Mouse (Mus musculus) layer of hippocampus, adult 18-20 months (tissue): ENCODE data around the gene Syncrip. TPM values are rescaled to one million over a fixed set of nuclear protein-coding genes. Genes with fewer than 3 reads are reported as not detected.

Source experiments
- DNase-seq, 2 experiments: peaks; one replicate each; pipeline ENCODE4 v3.0.0; 2022; ENCODE audit warnings: low spot score in 2 of 2
- long read RNA-seq: library from polyadenylated mRNA; stranded (forward); transcript quantifications from one replicate; pipeline ENCODE4 v2.0.0, GENCODE M21; 2021
- total RNA-seq, 2 experiments: library from RNA; stranded (reverse); gene quantifications; 2 replicates each; pipeline ENCODE4 v1.2.3; 2021

Gene Syncrip
- 10 to 100 TPM; 58.9 to 60.3 TPM for total RNA-seq
- long read RNA-seq, full-length matches to known transcripts = 42 of 52 reads
- long read RNA-seq, partial matches to known transcripts = 6 of 52 reads
- long read RNA-seq, other reads (novel, unspliced or antisense) = 4 of 52 reads

DNA sequence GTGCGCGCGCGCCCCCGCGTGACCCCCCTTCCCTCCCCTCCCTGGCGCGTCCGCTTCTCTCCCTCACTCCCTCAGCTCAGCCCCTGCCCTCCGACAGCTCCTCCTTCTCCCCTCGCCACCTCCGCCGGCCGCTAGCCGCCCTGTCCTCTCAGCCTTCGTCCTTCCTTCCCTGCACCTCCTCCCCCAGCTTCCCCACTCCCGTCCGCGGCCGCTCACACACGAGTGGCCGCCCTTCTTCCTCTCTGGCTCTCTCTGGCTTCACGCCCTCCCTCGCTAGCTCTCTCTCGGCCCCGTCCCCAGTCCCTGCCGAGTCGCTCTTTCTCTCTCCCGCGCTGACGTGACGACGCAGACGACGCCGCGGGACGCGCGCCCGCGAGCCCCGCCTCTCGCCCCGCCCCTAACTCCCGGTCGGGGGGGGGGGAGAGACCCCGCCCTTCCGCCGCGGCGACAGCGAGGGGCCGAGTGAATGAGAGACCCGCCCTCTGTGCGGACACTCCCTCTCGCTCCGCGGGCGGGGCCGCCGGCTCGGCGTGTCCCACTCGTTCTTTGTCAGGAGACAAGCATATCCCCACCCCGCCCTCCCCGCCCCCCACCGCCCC lies at the start of gene Syncrip:
TSS of gene Syncrip (minus strand) at position 345 of the 599 bp plus-strand sequence.
- DNase-seq = peak; percentile 86 to 91

DNA sequence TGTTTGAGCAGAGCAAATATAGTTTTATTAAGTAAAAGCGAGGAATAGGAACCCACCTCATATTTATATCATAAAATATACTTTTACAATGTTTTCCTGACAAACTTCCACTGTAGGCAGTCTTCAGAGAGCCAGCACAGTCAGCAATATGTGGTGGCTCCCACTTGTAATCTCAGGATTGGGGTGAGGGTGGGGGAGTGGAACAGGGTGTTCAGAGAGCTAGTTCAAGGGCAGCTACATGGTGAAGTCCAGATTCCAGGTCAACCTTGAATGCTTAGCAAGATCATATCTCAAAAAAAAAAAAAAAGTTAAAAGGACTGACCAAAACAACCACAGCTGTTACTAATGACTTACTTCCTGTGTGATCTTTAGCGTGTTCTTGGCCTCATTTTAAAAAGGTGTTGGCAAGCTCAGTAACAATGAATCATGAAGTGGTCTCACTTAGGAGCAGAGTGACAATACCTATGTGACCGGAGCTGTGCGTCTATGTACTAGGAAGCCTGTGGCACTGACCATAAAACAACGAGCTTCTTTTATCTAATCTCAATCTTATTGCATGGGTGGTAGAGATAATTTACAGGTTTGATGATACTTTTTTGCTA lies 47.7 kb upstream of the Syncrip start:
- DNase-seq = no peak

DNA sequence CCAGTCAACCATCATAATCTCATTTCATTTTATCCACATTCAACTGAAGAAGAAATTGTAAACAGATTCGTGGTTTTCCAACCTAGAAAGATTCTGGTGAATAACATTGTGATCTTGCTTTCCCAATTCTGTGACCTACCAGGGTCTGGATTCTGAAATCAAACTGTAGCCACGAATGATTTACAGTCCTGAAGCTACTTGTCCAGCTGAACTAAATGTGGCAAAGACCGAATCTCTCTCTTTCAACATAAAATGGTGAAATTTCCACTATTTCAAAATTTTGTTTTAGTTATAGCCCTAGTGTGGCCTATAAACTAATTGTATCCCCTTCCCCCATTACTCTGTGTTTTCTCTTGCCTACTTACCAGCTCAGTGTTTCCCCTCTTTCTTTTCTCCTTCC lies 47.2 kb upstream of the Syncrip start:
- no peak for DNase-seq

DNA sequence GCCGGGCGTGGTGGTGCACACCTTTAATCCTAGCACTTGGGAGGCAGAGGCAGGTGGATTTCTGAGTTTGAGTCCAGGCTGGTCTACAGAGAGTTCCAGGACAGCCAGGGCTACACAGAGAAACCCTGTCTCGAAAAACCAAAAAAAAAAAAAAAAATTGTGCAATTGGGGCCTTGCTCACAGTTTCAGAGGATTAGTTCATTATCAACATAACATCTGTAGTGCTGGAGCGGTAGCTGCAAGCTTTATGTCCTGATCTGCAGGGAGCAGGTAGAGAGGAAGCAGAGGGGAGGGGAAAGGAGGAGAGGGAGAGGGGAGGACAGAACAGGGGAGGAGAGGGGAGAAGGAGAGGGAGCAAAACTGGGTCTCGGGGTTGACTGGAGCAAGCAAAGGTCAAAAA lies 46.4 kb upstream of the Syncrip start:
- DNase-seq = no peak

DNA sequence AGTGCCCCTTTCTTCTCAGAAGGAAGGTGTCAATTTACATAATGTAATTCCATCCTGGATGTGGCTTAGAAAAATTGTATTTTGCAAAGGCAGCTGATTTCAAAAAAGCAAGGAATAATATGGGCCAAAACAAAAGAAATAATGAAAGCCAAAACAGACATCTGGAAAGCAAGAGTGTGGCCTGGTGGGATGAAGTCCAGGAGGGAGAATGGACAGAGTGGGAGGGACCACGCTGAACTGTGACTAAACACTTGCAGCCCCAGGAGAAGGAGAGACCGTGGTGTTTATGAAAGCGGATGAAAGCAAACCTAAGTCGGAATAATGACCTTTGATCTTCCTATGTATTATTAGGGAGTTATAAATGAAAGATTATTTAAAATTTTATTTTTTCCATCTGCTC lies 45.6 kb upstream of the Syncrip start:
- DNase-seq = no peak

DNA sequence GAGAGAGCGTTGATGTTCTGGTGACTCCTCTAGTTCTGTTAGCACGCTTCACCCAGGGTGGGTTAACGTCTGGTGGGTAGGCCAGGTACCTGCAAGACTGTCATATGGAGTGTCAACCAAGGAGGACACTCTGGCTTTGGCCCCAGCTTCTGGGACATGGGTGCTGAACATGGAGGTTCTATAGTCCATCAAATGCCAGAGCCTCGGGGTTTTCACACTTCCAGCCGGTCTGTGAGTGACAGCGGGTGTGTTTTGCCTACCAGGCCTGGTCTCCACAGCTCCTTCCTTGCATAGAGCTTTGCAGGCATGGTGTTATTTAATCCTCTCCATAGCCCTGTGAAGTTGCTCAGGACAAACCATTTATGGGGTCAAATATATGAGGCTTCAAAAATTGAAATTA lies 43.0 kb upstream of the Syncrip start:
- DNase-seq = no peak

DNA sequence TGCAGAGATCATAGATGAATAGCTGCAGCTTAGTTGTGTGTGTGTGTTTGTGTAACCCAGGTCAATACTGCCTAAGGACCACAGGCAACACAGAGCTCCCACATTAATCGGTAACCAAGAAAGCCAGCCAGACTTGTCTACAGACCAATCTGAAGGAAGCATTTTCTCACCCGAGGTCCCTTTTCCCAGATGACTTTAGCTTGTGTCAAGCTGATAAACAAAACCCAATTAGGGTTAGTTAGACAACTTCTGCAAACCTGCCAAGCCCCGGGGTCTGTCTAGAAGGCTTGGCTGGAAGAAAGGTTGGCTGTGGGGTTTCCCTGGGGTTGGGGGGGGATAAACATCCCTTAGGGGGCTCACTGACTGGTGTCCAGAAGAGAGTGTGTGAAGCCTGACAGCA lies 42.4 kb upstream of the Syncrip start:
- no peak for DNase-seq

DNA sequence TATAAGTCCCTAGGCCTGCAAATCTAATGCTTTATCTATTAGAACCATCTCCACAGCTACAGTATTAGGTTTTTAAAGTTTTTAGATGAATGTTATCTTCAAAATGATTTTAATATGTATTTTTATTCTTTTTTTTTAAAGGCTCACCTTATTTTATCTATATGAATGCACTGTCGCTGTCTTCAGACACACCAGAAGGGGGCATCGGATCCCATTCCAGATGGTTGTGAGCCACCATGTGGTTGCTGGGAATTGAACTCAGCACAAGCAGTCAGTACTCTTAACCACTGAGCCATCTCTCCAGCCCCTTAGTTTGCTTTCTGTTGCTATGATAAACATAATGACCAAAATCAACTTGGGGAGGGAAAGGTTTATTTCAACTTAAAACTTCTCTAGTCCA lies 42.0 kb upstream of the Syncrip start:
- DNase-seq = no peak

DNA sequence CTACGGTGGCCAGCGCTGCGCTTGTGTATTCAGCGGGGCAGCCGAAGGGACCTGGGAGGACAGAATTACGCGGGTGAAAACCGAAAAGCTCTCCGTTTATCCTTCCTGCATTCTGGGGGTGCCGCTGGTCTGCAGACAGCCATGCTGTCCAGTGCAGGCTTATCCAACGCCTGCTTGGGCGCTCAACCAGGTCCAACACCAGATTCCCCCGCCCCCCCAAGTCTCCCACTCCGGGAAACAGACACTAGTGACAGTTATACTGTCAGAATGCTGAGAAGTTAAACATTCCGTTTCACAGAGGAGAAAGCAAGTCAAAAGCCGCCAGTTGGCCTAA lies 40.9 kb upstream of the Syncrip start:
- DNase-seq = no peak

DNA sequence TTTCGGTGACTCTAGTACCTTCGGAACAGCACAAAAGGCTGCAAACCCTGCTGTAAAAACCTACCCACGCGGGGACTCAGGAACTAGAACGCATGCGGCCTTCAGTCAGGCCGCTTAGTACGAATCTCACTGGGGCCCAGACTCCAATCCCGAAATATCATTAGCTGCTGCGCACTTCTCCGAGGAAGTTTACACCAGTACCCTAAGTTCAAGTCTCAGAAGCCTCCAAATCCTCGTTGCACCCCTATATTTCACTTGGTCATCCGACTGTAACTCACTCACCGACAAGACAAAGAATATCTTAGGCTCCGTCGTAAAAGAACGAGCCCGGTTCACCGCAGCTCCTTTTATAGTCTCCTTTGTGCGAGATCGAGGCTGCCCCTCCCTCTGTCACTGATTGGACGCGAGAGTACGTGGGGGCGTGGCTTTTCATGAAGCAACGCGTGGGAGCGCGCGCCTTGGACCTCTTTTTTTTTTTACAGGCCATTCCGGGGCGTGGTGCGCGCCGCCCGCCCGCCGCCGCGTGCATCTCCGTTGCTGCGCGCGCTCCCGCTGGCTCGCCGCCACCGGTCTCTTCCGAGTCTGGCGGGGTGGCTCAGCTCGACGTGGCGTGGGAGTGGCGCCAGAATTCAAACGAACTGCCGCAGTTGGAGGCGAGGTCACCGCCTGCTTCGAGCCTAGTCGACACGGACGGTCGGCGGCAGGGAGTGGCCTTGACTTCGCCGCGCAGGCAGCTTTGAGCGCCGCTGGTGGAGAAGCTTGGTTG lies 40.4 kb upstream of the Syncrip start:
- peak; percentile 94 to 98 for DNase-seq

DNA sequence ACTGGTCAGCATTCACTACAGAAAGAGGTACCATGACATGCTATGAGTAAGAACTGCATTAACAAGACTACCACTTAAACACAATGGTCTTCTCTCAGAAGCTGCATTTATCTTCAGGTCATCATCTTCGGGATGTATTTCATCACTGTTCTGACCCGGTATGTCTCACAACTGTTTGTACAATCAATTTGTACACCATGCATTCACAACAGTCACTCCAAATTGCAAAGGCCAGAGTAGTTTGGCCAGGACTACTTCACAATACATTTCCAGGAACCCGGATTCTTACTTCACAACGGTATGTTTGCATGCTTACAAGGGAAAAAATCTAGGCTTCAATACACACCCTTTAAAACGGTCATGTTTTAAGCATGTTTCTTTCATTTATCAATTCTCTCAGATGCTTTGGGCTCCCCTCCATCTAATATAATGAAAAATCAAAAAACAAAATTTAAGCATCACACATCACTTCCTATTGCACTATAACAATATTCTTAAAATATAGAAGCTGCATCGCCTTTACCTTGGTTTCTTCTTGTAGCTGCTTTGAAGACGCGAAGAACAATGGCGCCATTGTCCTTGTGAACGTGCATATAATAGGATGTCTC lies 39.7 kb upstream of the Syncrip start:
- no peak for DNase-seq

DNA sequence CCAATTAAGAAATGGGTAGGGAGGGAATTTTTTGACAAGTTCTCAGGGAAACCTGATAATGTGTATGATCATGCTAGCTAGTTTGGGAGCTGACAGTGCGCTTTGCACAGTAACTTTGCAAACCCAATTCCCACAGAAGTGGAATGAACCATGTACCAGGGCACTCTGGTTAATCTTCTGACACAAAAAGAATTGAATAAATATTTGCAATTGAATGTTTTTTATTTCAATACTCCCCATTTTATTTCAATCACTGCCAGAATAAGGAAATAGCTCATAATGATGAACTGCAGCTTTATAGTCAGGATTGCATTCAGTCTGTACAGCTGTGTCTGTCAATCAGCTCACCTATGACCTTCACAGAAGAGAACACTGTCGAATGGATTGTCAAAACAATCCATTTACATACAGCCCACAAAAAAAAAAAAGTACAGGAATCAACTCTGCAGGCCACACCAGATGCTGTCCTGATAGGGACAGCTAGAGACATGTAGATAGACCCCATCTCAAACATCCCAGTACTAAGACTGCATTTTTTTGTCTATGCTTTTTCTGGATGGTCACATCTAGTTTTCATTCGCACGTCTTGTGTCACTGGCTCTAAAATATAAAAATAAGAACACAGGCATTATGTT lies 38.6 kb upstream of the Syncrip start:
- no peak for DNase-seq

DNA sequence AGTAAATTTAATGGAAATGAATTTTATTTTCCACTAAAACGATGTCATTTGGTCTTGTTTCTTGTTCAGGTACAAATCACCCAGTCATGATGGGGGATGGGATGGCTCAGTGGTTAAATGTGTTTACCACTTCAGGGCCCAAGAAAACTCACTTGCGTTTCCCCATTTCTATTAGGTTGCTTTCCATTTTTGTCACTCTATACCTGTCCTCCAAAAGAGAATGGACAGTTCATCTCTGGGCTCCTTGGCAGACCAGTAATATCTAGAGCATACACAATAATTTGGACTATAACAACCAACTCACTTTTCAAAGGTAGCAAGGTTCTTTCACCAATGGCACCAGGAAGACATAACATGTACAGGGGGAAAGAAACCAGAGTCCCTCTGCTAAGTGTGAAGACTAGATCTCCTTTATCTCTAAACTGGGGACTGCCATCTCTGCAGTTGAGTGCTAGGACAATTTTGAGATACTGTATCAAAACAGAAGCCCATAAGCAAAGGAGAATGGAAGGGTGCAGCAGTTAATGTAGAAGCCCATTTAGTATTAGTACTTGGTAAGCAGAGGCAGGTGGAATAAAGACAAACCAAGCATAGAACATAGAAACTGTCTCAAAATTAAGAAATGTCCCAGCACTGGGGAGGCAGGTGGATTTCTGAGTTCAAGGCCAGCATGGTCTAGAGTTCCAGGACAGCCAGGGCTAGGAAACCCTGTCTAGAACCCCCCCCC lies 37.9 kb upstream of the Syncrip start:
- DNase-seq = no peak

DNA sequence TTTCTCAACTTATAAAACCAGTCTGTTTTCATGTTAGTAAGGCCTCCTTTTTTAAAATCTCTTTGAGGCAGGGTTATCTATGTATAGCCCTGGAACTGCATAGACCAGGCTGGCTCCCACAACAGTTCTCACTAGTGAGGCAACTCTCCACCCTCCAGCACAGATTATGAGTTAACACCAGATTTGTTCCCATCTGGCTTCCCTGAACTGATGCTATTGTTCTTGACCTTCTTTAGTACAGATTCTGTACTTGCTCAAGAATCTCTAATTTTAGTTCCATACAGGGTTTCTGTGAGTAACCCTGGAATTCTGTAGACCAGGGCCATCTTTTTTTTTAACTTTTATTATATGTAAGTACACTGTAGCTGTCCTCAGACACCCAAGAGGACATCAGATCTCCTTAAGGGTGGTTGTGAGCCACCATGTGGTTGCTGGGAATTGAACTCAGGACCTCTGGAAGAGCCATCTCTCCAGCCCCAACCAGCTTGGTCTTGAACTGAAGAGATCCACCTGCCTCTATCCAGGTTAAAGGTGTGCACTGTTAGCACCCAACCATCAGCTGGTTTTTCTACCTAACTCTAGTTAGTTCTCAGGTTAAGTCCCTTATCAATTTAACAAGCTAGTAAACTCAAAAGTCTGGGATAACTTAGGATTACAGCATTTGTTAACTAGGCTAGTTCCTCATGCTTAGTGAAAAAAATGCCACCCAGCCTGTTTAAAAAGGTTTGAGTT lies 37.2 kb upstream of the Syncrip start:
- peak in 1 of 2 experiments; percentile 15 for DNase-seq

DNA sequence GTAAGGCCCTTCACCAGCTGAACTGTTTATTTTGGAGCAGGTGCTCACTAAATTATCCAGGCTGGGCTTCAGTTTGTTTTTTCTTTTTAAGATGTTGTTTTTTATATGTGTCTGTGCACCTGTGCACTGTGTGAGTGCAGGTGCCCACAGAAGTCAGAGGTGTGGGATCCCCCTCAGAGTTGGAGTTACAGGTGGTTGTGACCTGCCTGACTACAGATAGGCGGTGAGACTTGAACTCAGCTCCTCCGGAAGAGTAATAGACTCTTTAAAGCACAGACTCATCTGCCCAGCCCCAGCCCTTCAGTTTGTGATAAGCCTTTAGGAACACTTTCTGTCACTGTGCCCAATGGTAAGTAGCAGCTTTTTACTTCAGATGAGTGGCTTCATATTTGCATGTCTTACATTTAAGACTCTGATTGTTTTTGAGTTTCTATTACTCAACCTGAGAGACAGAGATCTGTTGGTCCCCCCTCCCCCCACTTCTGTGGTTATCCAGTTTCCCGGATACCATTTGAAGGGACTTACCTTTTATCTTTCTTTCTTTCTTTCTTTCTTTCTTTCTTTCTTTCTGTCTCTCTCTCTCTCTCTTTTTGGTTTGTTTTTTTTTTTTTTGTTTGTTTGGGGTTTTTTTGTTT lies 34.1 kb upstream of the Syncrip start:
- no peak for DNase-seq

DNA sequence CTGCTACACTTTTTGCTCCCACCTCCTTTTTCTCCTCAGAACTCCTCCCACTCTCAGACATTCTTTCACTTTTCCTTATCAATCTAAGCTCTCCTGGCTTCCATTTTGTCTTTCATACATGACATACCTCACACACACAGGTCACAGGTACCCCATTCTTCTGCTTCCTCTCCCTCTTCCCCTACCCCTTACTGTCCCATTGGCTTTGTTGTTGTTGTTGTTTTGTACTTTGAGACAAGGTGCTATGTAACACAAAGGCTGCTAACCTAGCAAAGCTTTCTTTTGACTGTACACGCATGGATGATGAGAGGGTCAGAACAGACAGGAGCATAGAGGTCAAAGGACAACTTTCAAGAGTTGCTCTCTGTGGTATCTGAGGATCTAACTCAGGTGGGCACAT lies 33.2 kb upstream of the Syncrip start:
- no peak for DNase-seq

DNA sequence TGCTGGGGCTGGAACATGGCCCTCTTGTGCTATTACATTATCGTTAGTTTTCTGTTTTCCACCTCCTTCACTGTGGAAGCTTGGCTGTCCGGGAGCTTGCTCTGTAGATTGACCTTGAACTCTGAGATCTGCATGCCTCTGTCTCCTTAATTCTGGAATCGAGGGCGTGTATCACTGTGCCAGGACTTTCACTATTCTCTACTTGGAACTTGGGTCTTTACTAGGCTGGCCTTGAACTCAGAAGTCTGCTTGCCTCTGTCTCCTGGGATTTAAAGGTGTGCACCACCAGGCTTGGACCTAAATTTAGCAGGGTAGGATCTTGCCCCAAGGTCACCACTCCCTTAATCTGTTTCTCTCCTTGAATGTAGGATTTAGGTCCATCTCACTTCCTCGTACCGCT lies 19.5 kb upstream of the Syncrip start:
- DNase-seq = no peak

DNA sequence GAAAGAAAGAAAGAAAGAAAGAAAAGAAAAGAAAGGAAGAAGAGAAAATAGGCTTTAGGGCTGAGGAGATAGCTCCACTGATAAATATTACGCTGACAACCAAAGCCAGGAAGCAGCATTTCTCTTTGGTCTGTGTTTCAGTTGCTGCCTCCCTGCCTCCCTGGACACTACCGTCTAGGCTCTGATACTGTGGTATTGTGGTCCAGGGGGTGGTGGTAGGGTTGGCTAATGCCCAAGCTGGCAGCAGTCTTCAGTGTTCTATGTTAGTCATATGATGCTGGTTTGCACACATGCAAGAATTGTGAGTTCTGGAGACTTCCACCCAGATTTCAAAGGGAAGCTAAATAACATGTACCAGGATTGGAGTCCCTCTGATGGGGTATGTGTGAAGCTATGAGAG lies 17.7 kb upstream of the Syncrip start:
- DNase-seq = no peak

DNA sequence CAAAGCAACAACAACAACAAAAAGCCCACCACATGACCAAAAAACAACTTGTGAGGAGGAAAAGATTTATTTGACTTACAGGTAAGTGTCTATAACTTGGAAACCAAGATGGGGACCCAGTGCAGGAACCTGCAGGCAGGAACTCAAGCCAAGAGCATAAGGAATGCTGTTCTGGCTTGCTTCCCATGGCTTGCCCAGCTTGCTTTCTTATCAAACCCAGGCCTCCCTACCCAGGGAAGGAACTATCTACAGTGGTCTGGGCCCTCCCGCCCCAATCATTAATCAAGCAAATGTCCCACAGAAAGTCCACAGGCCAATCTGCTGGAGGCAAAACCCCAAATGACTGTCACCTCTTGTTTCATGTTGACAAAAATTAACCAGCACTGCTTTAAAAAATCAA lies 10.1 kb upstream of the Syncrip start:
- no peak for DNase-seq

DNA sequence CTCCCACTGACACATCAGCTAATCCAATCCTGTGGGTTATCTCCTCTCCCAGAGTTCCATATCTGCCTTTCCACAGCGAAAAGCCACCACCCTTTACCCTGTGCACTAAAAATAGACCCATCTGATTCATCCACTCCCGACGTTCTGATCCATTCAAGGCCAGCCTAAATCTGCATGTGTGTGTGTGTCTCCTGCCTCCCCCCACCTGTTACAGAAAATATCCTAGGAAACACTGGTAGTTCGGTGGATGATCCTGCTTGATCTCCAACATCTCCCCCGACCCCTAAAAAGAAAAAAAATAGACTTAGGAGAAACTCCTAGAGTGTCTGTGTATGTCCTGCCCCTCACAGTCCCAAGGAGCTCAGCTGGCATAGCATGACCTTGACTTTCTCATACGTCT lies 2.2 kb upstream of the Syncrip start:
- DNase-seq = no peak
